Mouse (Mus musculus) mesoderm, embryonic 11.5 days (tissue): Measurements from ENCODE around the gene Sytl1.
A peak's percentile ranks its signal among the peaks of the same experiment; 100 is the strongest.

Experiments used
- DNase-seq: peaks from one replicate; pipeline ENCODE4 v3.0.0-alpha.2; 2012; ENCODE audit warnings: low read depth, low spot score

Gene Sytl1

DNA sequence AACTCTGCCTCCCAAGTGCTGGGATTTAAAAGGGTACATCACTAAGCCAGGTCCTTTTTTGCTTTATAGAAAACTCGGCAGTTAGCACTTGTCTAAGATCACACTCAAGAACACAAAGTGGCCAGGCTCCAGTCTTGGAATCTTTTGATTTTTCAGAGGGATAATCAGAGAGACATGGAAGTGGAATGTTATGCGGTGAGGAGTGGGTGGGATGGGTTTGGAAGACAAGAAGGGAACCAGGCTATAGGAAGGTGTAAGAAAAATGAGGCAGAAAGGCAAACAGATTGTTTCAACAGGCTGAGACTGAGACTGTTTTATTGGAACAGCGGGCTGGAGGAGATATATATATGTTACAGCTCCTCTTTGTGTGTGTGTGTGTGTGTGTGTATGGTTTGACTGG lies 15.6 kb upstream of the Sytl1 start:
- DNase-seq: no peak

DNA sequence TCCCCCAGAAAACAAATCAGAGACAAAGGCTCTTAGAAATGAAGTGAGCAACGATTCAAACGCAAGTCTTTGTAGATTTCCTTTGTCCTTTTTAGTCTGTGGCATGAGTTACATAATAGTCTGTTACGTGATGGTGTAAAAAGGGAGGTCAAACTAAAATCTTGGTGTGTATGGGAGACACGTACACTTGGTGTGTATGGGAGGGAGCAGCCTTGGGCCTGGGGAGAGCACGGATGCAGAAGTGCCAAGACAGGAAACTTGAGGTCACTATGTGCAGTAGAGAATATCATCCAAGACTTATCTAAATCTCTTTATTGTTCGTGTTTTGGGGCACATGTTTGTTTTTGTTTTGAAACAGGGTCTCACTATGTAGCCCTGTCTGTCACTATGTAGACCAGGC lies 15.2 kb upstream of the Sytl1 start:
- no peak for DNase-seq

DNA sequence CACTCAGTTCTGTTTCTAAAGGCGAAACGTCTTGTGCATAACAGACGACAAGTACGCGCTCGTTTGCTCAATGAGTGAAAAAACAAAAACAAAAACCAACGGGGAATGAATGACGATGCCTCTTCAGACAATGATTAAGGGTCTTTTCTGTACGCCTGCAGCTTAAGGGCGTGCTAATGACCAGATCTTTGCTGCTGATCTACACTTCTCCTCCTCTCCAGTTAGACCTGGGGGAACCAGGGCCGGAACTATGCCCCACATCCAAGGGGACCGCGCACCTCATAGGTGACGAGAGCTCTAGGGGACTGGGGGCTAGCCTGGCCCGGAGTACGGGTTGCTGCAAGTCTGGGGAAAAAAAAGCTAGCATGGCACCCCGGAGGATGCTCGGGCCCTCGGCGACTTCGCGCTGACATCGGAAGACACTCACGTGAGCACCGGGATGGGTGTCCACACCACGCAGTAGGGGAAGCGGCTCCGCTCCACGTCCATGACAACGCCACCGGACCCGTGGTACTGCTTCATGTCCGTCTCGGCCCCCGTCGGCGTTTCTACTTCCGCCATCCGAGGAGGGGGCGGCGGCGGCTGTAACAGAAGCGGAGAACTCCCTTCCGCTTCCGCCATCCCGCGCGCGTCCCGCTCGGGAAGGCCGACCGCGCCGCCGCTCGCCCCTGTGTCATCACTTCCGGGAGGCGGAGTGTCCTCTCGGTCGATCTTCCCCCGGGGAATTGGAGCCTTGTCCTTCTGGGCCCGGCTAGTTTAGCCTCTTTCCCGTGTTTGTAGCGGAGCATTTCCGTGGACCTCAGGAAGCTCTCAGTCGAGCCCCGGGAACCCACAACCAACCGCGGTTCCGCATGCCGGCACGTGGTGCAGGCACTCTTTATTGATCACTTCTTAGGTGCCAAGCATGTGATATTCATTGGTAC lies 14.5 kb upstream of the Sytl1 start, which contains the start of gene Tmem222:
Tmem222 (minus strand) TSS at position 689 of the 923 bp plus-strand sequence.
- peak; percentile 97 for DNase-seq

DNA sequence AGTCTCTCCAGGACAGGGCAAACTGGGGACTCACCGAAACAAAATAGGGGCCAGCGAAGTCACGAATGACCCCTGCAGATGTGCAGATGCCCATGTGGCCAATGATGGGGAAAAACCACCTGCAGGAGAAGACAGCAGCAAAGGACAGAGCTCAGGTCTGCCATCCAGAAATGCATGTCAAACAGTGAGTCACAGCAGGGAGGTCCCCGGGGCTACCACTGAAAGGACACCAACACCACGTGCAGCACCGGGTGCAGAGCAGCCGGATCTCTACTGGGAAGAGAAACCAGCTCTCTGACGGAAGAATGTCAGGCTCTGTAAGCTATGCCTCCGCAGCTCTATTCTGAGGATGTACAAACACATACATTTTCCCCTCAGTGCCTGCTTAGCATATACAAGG lies 8.0 kb upstream of the Sytl1 start:
- DNase-seq: no peak

DNA sequence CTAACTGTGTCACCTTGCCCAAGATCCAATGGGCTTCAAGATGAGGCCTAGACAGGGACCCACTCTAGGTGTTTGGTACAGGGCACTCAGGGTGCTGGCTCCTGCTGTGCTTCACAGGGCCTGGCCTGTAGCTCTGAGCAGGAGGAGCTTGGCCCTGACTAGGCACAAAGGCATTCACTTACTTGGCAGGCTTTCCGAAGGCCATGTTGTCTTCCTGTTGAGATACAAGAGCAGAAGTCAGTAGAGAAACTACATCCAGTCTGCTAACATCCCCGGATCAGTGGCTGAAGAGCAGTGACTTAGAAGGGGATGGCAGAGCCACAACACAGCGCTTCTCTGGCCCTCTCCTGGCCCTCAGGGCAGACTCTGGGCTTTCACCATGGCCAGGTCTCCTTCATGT lies 6.7 kb upstream of the Sytl1 start:
- DNase-seq: no peak

DNA sequence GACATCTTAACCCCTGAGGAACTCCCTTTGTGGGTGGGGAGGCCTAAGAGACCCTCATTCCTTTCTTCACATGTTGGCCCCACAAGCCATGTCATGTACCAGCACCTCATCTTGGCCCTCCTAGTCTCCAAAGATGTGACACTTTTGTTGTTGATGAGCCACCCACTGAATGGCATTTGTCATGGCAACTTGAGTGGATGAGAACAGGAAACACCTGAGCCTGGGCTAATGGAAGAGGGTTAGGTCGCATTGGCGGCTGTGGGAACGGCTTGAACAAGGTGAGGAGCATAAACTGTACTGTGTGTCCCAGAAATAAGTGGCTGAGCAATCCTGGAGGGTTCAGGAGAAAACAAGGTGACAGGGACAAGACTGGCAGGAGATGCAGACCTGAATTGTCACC lies 6.0 kb upstream of the Sytl1 start:
- DNase-seq: no peak

DNA sequence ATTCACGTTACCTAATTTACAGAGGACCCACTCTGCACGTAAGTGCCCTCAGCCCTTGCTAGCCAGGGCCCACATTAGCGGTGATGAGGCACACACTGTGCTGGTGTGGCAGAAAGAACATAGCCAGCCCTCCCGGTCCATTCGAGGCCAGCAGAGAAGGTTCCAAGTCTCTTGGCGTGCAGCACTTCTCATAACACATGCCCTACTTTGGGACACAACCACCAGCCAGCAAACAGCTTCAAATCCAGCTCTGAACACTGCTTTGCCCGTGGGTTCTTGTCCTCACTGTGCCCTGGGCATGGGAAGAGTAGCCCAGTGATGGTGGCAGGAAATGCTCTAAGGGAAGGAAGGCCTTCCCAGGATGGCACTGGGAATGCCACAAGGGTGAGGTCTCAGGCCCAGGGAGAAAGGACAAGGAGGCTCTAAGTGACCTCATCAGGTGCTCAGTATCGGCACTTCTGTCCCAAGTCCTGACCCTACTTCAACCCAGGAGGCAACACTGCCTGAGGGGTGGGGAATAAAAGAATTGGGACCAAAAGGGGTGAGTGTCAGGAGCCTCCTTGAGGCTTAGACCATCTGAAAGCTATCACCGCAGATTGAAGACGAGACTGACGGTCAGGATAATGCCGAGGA lies 3.5 kb upstream of the Sytl1 start:
- DNase-seq: no peak

DNA sequence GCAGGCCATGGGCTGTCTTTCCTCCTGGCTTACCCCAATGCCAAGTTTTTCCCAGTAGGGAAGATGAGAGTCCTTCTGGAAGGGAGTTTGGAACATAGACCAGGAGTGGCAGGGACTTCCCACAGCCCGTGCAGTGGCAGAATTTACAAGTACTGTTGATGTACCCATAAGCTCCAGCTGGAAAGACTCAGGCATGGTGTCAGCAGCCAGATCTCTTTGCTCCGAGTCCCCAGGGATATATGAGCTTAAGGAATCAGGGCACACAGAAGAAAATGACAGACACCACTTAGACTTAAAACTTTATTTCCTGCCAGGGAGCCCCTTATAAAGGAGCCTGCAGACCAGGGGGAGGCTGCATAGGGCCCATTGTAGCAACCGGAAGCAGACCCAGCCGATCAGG lies 2.8 kb upstream of the Sytl1 start:
- DNase-seq: no peak

DNA sequence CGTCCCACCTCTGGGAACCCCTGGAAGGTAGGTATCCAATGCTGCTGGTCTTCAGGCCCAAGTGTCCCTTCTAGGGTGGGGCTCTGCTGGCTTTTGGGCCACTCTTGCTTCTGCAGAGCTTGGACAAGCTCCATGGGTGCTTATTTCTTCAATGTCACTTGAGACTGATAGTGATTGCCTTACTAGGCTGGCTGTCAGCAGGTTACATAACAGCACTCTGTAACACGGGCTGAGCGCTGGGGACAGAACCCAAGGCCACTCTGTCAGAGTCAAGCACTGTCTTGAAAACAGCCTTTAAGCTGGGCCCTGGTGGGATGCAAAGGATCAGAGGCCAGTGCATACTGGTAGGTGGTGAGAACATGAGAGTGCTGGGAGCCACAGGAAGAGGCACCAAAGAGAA lies 2.4 kb upstream of the Sytl1 start:
- no peak for DNase-seq

DNA sequence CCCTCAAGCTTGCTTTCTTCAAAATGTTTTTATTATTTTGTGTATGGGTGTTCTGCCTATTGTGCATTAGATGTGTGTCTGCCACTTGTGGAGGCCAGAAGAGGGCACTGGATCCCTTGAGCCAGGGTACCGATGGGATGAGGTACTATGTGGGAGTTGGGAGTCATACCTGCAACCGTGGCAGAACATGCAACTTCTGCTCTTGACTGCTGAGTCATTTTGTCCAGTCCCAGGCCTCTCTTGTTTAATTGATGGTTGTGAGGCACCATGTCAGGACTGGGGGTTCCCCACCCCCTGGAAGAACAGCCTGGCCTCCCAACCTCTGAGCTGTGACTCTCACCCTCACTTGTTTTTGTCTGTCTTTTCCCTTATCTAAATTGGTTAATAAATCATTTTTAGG lies 1.6 kb upstream of the Sytl1 start:
- DNase-seq: no peak

DNA sequence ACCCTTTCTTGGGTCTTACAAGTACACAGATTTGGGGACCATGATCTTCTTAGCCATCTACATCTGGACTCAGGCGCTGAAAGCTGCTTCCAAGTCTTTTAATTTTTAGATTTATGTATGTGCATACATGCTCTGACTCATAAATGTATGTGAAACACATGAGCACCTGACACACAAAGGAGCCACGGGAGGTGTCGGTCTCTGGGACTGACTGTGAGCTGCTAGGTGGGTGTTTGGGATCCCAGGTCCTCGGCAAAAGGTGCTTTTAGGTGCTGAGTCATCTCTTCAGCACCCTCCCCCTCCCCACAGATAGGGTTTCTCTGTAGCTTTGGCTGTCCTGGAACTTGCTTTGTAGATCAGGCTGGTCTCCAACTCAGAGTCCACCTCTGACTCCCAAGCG lies 843 bp upstream of the Sytl1 start:
- DNase-seq: no peak

DNA sequence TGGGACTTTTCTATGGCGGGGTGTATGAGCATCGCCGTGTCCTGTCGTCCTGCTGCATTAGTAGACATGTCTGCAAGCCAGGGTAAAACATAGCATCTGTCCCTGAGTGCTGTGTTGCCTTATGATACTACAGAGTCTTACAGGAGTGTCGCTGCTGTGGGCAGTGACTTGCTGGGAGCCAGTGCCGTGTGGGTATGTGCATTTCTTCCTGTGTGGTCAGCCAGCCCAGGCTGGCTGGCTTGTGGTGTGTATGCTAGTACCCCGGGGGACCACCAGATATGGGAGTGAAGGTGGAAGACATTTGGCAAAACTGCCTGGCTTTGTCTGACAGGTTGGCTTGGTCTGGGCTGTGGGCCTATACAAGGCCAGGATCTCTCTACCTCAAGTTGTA lies 543 bp downstream of the Sytl1 start:
- no peak for DNase-seq

DNA sequence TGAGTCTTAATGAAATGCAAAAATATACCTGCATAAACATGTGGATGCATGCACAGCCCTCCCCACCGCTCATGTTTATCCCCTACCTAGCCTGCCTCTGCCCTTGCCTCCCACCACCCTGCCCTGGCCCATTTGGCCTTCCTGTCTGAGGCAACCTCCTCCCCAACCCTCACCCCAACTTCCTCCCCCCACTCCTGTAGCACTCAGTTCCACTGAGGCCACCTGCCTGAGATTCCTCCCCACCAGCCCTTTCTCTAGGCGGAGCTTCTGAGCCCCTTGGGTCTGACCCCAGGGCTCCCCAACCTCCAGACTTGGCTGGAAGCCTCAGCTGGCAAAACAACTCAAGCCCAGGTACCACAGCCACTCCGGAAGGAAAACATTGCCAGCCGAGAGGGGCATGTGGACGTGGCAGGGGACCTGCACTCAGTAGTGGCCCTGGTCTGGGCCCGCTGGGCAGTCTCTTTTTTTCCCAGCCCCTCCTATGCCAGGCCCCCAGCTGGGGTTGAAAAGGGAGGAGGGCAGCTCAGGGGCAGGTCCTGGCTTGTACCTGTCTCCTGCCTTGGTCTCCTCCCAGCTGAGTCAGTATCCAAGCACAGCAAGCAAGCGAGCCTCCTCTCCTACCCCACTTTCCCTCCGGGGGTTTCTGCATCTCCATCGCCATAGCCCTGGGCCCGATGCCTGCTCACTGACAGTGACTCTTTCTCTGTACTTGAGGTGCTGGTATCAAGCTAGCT lies 1.1 kb downstream of the Sytl1 start:
- no peak for DNase-seq

DNA sequence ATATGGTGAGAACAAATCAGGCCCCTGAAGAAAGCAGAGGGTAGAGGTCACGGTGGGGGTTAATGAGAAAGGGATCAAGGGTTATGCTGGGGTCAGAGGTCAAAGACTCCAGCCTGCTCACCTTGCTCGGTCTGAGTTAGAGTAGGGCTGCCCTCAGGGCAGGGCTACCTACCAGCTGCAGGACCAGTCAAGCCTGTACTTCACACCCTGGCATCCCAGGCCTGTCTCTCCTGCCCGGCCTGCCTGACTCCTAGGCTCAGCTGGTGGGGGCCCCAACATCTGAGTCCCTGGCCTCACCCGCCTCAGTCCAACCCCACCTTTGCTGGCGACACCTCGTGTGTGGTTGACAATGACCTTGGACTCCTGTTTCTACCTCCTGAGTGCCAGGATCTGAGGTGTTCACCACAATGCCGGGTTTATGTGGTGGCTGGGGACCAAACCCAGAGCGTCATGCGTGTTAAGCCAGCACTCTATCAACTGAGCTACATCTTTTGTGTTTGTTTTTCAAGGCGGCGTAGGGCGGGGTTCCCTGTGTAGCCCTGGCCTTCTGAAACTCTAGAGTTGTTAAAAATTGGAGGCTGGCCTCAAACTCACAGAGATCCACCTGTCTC lies 5.0 kb downstream of the Sytl1 start:
- no peak for DNase-seq

DNA sequence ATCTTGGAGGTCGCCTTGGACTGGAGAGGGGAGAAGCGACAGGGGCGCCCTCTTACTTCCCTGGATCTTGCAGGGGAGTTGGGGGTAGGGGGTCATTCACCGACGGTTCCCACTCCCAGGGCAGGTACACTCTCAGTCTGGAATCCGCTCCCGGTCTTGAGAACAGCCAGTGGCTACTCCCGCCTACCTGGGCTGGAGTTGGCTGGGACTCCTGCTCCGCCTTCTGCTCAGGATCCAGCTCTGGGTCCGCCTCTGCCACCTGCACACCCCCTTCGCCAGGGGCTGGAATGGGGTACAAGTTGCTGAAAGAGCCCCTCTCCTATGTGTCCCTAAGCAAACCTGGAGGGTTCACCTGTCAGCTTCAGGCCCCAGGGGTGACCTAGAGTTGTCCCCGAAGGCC lies 5.7 kb downstream of the Sytl1 start:
- DNase-seq: no peak

DNA sequence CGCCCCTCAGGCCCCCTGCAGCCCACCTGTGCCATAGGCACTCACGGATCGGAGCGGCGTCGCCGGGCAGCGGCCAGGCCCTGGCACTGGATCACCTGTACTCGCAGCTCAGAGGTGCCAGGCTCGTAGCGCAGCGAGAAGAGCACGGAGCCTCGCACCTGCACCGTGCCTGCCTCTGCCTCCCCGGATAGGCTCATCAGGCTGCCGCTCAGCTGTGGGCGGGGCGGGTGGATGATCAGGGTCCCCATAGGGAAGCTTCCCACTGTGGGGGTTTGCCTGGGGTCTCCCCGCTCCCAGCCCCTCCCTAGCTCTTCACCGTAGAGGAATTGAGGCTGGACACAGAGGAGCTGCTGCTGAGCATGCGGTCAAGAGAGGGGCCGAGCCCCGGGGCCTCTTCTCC lies 6.1 kb downstream of the Sytl1 start:
- no peak for DNase-seq

DNA sequence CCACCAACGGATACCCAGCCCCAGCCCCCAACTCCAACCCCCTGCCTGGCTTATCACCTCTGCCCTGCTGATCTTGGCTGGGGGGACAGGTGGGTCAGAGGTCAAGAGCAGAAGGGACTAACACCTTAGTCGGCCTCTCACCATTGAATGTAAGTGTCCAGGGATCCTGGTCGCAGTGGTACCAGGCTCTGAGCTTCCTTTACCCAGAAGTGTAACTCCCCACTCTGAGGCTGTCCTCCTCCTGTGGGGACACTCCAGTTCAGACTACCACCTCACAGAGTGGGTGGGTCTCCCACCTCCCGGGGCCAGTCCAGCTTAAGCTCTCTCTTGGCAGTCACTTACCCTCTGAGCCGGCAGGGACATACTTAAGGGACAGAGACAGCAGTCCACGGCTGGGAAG lies 7.5 kb downstream of the Sytl1 start:
- no peak for DNase-seq

DNA sequence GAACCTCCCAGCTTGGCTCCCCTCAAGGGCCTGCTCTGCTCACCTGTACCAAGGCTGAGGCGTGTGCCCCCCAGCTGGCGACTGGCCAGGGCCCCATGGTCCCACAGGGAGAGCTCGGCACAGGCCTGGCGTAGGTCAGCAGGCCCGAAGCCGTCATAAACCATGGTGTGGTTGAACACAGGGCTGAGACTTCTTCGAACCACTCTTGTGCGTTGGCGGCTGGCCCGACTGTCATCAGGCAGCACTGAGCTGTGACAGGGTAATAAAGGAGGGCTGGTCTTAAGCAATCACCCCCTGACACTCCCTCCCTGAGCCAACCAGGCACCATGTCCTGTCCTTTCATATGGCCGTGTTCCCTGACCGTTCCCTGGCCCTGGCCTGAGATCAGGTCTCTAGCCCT lies 9.5 kb downstream of the Sytl1 start:
- DNase-seq: no peak

DNA sequence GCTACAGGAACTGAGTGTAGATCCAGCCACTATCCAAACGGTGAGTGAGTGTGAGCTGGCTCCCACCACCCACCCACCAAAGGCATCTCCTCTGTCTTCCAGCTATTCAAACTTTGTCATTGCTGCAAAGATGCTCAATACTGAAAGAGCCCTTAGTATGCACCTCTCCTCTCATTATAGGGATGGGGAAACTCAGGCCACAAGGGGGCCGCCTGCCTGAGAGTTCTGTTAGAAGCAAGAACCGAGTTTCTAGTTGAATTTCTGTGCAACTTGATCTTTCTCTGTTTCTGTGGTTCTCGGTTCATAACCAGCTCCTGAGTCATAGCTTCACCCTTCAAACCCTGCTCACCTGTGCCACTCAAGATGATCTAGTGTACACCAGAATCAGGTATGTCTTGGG lies 10.8 kb downstream of the Sytl1 start:
- DNase-seq: no peak

DNA sequence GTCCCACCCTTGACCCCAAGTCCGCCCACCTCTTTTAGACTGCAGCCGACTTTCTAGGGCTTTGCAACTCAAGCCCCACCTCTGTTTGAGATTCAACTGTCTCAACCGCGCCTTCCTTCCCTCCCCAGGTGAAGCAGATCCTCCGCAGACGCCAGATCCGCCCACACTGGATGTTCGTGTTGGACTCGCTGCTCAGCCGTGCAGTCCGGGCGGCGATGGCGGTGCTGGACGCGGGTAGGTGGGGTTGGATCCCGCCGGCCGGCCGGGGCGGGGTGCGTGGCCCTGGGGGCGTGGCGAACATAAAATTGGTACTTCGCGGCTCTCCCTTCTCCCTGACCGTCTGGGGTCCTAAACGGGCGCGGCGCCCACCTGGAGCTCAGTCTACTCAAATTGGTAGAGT lies 11.7 kb downstream of the Sytl1 start:
- DNase-seq: no peak

DNA sequence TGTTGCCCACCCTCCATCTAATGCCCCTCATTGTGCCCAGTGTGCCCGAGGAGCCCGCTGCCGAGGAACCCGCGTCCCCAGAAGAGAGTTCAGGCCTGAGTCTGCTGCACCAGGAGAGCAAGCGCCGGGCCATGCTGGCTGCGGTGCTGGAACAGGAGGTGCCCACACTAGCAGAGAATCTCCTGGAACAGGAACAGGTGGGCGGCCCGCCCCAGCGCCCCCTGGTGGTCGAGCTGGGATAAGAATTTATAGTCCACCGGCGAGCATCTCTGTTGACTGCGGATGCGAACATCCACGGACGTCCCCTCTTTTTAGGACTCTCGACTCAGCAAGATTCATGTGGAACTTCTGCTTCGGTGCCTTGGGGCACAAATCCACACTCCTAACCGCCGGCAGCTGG lies 12.3 kb downstream of the Sytl1 start:
- peak; percentile 77 for DNase-seq

DNA sequence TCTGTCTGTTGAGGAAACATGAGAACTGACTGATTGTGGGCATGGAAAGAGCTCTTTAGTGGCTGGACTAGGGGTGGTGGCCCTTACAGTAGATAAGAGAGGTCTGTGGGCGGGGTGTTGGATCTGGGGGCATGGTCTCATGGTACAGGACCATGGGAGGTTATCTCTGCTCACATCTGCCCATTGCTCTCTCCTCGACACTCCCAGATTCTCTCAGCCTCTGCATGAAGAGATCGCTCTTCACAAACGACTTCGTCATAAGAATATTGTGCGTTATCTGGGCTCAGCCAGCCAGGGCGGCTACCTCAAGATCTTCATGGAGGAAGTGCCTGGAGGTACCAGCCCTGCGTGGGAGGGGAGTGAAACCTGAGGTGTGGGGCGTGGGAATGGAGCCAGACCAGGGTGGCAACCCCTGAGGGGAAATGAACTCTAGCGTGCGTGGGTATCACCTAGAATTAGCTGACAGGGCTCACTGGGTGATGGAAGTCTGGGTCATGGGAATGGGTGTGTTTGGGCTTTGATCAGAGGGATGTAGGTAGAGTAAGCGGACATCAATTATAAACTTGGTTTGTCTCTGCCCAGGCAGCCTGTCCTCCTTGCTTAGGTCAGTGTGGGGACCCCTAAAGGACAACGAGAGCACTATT lies 15.0 kb downstream of the Sytl1 start:
- no peak for DNase-seq
